Mouse (Mus musculus) limb, embryonic 11.5 days (tissue): ENCODE data around the gene Rrad. TPM values are rescaled to one million over a fixed set of nuclear protein-coding genes. Genes with fewer than 3 reads are reported as not detected.

Source experiments
- ATAC-seq: fragments of 200-750 bp; cut with Nextera tagmentation; 2 replicates; pipeline ENCODE4 v1.8.0; 2017; ENCODE audit warnings: low read depth; ENCODE audit not compliant: insufficient number of reproducible peaks, low FRiP score, low TSS enrichment
- DNase-seq: peaks from one replicate; pipeline ENCODE4 v3.0.0-alpha.2; 2015; ENCODE audit warnings: low spot score
- H3K27ac ChIP-seq: fragments of 300-500 bp; sonication (generic); replicated peaks from 2 replicates; pipeline ENCODE4 v1.5.1; 2014; ENCODE audit warnings: low read depth, mild to moderate bottlenecking, low read length
- H3K27me3 ChIP-seq: fragments of 300-500 bp; sonication (generic); 2 replicates; pipeline ENCODE4 v1.6.1; 2014; ENCODE audit warnings: mild to moderate bottlenecking, low read length, mixed read lengths; ENCODE audit not compliant: control insufficient read depth, insufficient read depth
- H3K36me3 ChIP-seq: fragments of 300-500 bp; sonication (generic); 2 replicates; pipeline ENCODE4 v1.6.1; 2014; ENCODE audit warnings: mild to moderate bottlenecking, low read length, moderate library complexity, mixed read lengths; ENCODE audit not compliant: control insufficient read depth, insufficient read depth
- H3K4me1 ChIP-seq: fragments of 300-500 bp; sonication (generic); 2 replicates; pipeline ENCODE4 v1.6.1; 2014; ENCODE audit warnings: low read length, mixed read lengths; ENCODE audit not compliant: control insufficient read depth, insufficient read depth
- H3K4me2 ChIP-seq: fragments of 300-500 bp; sonication (generic); 2 replicates; pipeline ENCODE4 v1.6.1; 2014; ENCODE audit warnings: low read depth, mild to moderate bottlenecking, moderate library complexity; ENCODE audit not compliant: severe bottlenecking
- H3K4me3 ChIP-seq: fragments of 300-500 bp; sonication (generic); 2 replicates; pipeline ENCODE4 v1.5.1; 2014; ENCODE audit warnings: low read depth, low read length
- H3K9ac ChIP-seq: fragments of 300-500 bp; sonication (generic); 2 replicates; pipeline ENCODE4 v1.6.1; 2014; ENCODE audit warnings: mild to moderate bottlenecking, low read length
- H3K9me3 ChIP-seq: fragments of 300-500 bp; sonication (generic); 2 replicates; pipeline ENCODE4 v1.6.1; 2016; ENCODE audit warnings: low read length; ENCODE audit not compliant: control insufficient read depth
- WGBS: fragments of 180-500 bp; shearing (Covaris S2); extraction: QIAGEN DNeasy Blood & Tissue Kit; methylation state at CpG from one replicate; pipeline ENCODE4 v1.1.7; 2014; 5-methylcytosine and 5-hydroxymethylcytosine counted together
- polyA plus RNA-seq: library from polyadenylated mRNA; unstranded; fragments of >200 nt; fragmentation: Nextera tagmentation; extraction: Ambion mirVana; gene quantifications from 2 replicates; pipeline ENCODE4 v1.2.1, GENCODE M21; 2014

Gene Rrad
- polyA plus RNA-seq, 1 experiment from 2014 or later, result 7.6 TPM

DNA sequence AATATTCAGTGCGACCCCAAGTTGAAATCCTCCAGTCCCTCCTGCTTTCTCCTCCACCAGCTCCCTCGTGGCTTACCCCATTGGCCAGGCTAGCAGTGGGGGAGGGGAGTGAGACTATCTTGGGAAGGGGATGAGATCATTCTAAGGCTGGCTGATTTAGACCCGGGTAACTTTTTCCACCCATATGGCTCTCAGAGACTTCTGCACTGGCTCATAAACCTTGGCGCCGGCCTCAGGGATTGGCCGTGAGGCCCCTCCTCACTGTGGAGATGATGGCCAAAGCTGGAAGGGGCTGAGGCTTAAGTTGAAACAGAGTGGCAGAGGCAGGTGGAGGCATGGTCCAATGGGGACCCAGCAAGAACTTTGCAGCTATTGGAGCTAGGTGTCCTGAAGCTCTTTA is 24.8 kb downstream of the Rrad start:
- Histone ChIP-seq H3K9me3 (no peaks in the 10 kb centered on the region), H3K27me3 (no peaks in the 10 kb centered on the region), H3K4me1 (no peaks in the 10 kb centered on the region), H3K4me2 (no peak overlapping the region), H3K9ac (no peak overlapping the region), H3K27ac (no peak overlapping the region), H3K4me3 (no peak overlapping the region), H3K36me3 (no peaks in the 10 kb centered on the region)
- ATAC-seq (no peak), DNase-seq (no peak)
- 42% methylated on average over 6 of the region's 6 CpGs for WGBS

DNA sequence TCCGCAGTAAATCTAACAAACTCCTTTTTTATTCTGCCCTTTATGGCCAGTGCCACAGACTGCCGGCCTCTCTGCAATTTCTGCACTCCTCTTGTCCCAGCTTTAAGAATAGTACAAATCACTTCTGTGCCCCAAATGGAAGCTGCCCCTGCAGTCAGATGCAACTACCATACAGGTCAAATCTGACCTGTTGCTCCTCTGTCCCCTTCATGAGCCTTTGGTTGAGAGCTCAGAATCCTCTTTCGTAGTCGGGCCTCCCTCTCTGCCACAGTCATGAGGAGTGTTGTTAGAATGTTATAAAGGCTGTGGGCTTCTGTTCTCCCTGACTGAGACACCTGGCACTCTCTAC is 27.9 kb downstream of the Rrad start:
- 58% methylated on average over 4 of the region's 4 CpGs for WGBS
- Histone ChIP-seq H3K4me2 (no peak overlapping the region), H3K9me3 (no peaks in the 10 kb centered on the region), H3K9ac (no peak overlapping the region), H3K27me3 (no peaks in the 10 kb centered on the region), H3K4me3 (no peak overlapping the region), H3K27ac (no peak overlapping the region), H3K36me3 (no peaks in the 10 kb centered on the region), H3K4me1 (no peaks in the 10 kb centered on the region)
- ATAC-seq (no peak), DNase-seq (no peak)

DNA sequence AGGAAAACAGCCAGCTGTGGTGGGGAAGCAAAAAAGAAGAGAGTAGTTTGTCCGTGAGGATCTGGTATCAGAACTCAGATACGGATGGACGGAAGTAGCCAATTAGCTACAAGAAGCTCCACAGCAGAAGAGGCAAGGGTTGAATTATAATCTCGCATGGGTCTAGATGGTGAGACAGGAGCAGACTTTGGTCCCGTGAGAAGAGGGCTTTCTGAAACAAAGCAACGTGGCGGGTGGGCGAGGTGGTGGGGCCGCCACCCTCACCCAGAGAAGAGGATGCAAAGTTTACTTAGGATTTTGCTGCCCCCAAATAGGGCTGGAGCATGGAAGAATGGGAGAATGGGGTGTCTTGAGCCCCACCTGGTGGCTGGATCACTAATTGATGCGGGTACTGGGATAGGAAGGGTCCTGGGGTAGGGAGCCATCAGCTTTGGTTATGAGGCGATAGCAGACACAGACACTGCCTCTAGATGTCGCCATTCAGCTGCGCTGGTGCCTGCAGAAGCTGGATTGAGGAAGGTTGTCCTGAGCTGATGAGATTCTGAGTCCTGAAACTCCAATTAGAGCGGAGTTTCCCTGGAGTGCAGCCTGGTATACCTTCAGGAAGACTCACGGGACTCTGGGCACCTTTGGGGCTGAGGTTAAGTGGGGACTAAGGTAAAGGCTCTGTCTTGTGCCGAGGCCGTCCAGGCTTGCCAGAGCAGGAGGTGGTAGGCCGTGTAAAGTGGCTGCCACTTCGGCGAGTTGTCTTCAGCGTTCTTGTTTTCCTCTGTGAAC is 28.5 kb downstream of the Rrad start:
- ATAC-seq (peak; percentile 84), DNase-seq (peak; percentile 94)
- H3K4me1 ChIP-seq, result no peaks in the 10 kb centered on the region
- H3K4me3 ChIP-seq, result peak overlapping the region; percentile 2; the same call in 1 of the 2 replicates
- no peaks in the 10 kb centered on the region for H3K36me3 ChIP-seq
- no peak overlapping the region for H3K9ac ChIP-seq
- no peaks in the 10 kb centered on the region for H3K27me3 ChIP-seq
- H3K4me2 ChIP-seq, result peak overlapping the region; percentile 34
- WGBS, result 19% methylated on average over 21 of the region's 21 CpGs
- no peak overlapping the region for H3K27ac ChIP-seq
- H3K9me3 ChIP-seq, result no peaks in the 10 kb centered on the region

DNA sequence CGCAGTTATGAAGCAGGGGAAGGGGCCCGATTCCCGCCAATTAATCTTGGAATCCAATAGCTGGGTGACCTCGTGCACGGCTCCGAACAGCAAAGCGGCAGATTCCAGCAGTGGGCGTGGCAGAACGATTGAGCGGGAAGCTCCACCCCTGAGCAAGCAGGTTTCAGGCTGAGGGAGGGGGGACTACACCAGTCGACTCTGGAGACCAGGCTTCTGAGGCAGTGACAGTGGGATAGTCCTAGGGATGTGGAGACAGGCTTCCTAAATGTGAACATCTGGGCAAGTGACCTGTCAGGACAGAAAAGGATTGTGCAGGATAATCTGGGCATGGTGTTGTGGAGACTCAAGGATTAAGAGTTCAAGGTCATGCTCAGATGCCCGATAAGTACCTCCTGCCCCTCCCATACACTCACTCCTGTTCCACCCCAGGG is 29.2 kb downstream of the Rrad start:
- peak overlapping the region; percentile 34 for H3K4me2 ChIP-seq
- no peaks in the 10 kb centered on the region for H3K9me3 ChIP-seq
- peak; percentile 46; the same call in 1 of the 2 replicates for ATAC-seq
- H3K4me3 ChIP-seq, result peak overlapping the region; percentile 2; the same call in 1 of the 2 replicates
- no peak overlapping the region for H3K9ac ChIP-seq
- H3K27me3 ChIP-seq, result no peaks in the 10 kb centered on the region
- no peak overlapping the region for H3K27ac ChIP-seq
- peak; percentile 46 for DNase-seq
- H3K36me3 ChIP-seq, result no peaks in the 10 kb centered on the region
- under 1% methylated on average over 12 of the region's 12 CpGs for WGBS
- no peaks in the 10 kb centered on the region for H3K4me1 ChIP-seq

DNA sequence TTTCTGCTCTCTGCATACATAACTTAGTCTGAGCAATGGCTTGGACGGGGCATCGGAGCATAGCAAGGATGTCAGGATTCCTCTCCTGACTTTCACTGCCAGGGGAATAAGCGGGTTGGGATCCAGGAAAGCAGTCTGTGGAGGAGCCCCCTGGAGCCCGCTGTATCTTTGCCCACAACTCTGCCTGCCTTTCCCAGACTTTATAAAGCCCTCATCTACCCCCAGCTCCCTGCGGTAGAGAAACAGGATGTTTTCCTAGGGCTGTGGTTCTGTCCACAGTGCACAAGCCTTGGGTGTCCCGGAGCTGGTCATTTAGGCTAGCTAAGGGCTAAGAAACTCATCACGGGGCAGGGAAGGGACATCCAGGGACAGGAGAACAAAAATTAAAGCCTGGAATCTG is 29.7 kb downstream of the Rrad start:
- Histone ChIP-seq H3K27ac (no peak overlapping the region), H3K4me2 (no peak overlapping the region; the same call in 1 of the 2 replicates), H3K4me1 (no peaks in the 10 kb centered on the region), H3K27me3 (no peaks in the 10 kb centered on the region), H3K9ac (no peak overlapping the region), H3K4me3 (no peak overlapping the region), H3K36me3 (no peaks in the 10 kb centered on the region), H3K9me3 (no peaks in the 10 kb centered on the region)
- DNase-seq (no peak), ATAC-seq (no peak)
- WGBS, result 31% methylated on average over 7 of the region's 7 CpGs

- H3K27me3 ChIP-seq, result no peaks in the 10 kb centered on the region
- no peak overlapping the region for H3K4me2 ChIP-seq
- ATAC-seq, result no peak
- DNase-seq, result no peak
- H3K4me3 ChIP-seq, result no peak overlapping the region
- H3K4me1 ChIP-seq, result no peaks in the 10 kb centered on the region
- H3K9me3 ChIP-seq, result no peaks in the 10 kb centered on the region
- peaks cover 12% of the 10 kb centered on the region; the same call in 1 of the 2 replicates for H3K36me3 ChIP-seq
- WGBS, result 40% methylated on average over 6 of the region's 6 CpGs
- no peak overlapping the region for H3K9ac ChIP-seq
- H3K27ac ChIP-seq, result no peak overlapping the region
Observed at GRCm38 (mm10) chr8:104598496-104598895, 32.6 kb downstream of the Rrad start.

DNA sequence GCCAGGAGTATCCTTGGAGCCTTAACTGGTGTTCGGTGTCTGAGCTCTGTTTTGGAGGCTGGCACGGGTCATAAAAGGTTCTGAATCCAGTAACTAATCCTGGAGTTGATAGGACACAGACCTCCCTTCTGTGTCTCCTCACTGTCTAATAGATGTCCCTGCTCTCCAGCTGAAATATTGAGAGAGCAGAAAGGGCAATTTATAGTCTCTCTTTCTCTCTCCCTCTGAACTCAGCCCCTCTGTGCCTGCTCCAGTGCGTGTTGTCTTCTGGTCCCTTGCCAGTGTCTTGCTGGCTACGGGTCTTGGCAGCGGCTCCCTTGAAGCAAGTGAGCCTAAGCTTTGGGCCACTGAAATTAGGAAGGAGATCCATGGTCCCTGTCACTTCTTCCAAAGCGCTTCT is 33.5 kb downstream of the Rrad start:
- Histone ChIP-seq H3K4me3 (no peak overlapping the region), H3K9ac (no peak overlapping the region), H3K27ac (no peak overlapping the region), H3K27me3 (no peaks in the 10 kb centered on the region), H3K4me2 (no peak overlapping the region), H3K9me3 (no peaks in the 10 kb centered on the region), H3K4me1 (no peaks in the 10 kb centered on the region), H3K36me3 (peaks cover 12% of the 10 kb centered on the region; the same call in 1 of the 2 replicates)
- ATAC-seq, result no peak
- WGBS, result 65% methylated on average over 6 of the region's 6 CpGs
- no peak for DNase-seq

DNA sequence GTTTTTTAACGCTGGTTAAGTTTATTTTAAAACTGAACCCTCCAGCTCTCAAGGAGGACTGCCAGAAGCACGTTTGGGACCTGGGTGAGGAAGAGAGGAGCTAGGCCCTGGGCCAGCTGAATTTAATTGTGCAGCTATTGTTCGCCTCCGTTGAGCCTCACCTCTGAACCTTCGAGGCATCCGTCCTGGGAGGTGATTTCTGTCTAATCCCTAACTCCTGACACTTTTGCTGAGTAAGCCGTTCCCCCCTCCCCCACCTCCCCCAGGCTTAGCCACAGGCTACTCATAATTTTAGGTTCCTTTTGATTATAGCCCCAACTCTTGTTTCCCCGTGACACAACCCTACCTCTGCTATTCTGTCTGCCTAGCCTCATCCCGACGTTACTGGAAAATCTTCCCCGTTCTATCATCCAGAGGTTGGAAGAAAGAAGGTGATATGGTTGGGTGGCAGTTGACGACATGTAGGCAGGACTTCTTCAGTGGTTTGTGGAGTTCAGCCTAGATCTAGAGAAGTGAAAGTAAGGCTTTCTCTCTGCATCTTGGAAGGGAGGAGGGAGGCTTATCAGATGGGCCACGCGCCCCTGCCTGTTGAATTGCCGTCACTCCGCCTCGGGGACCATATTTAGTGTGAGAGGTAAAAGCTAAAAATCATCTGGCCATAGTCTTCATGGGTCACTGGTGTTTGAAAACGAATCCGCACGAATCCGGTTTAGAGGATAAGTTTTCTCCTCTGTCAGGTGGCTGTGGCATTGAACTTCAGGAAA is 35.2 kb downstream of the Rrad start:
- Histone ChIP-seq H3K4me2 (no peak overlapping the region), H3K4me3 (no peak overlapping the region), H3K9ac (no peak overlapping the region), H3K27ac (no peak overlapping the region), H3K27me3 (no peaks in the 10 kb centered on the region), H3K4me1 (peaks cover 6% of the 10 kb centered on the region; the same call in 1 of the 2 replicates), H3K36me3 (peaks cover 12% of the 10 kb centered on the region; the same call in 1 of the 2 replicates), H3K9me3 (no peaks in the 10 kb centered on the region)
- ATAC-seq (no peak), DNase-seq (no peak)
- 85% methylated on average over 21 of the region's 21 CpGs for WGBS
